Mouse (Mus musculus) spleen, postnatal 14 days (tissue): ENCODE measurements at regions not wholly inside any gene's neighbourhood (a gene's known extent, or its start where the extent isn't known, plus 50 kb on each side); places are given as distances from the start of the nearest gene placed in this dataset.

Source experiments
- DNase-seq, 2 experiments: peaks; one replicate each; pipeline ENCODE4 v3.0.0; 2021 to 2022; ENCODE audit warnings: low spot score in 2 of 2

GRCm38 (mm10) chr16:29954700-29955099 lies 109.5 kb upstream of the Hes1 start:
- no peak for DNase-seq

- no peak for DNase-seq
These were observed 107.3 kb upstream of the Hes1 start for GRCm38 (mm10) chr16:29956904-29957303.

- DNase-seq: no peak
These were observed 104.1 kb upstream of the Hes1 start for GRCm38 (mm10) chr16:29959939-29960637.

- DNase-seq: no peak
These were observed 100.9 kb upstream of the Hes1 start for GRCm38 (mm10) chr16:29963284-29963683.

- DNase-seq: no peak
These were observed 99.6 kb upstream of the Hes1 start for GRCm38 (mm10) chr16:29964563-29964962.

GRCm38 (mm10) chr16:29968743-29969142 lies 95.4 kb upstream of the Hes1 start:
- DNase-seq: no peak

GRCm38 (mm10) chr16:29972741-29973141 lies 91.4 kb upstream of the Hes1 start:
- DNase-seq: no peak

GRCm38 (mm10) chr16:29973250-29973649 lies 90.9 kb upstream of the Hes1 start:
- DNase-seq: no peak

GRCm38 (mm10) chr16:29975800-29976199 lies 88.4 kb upstream of the Hes1 start:
- no peak for DNase-seq

- DNase-seq: no peak
These were observed 87.2 kb upstream of the Hes1 start for GRCm38 (mm10) chr16:29977011-29977410.

- no peak for DNase-seq
These were observed 86.5 kb upstream of the Hes1 start for GRCm38 (mm10) chr16:29977711-29978110.

- DNase-seq: no peak
These were observed 85.1 kb upstream of the Hes1 start for GRCm38 (mm10) chr16:29979066-29979465.

GRCm38 (mm10) chr16:29981543-29981942 lies 82.6 kb upstream of the Hes1 start:
- no peak for DNase-seq

- DNase-seq: no peak
These were observed 81.9 kb upstream of the Hes1 start for GRCm38 (mm10) chr16:29982224-29982785.

- no peak for DNase-seq
These were observed 81.0 kb upstream of the Hes1 start for GRCm38 (mm10) chr16:29983161-29983560.

- no peak for DNase-seq
These were observed 78.9 kb upstream of the Hes1 start for GRCm38 (mm10) chr16:29985126-29985931.

- no peak for DNase-seq
These were observed 76.6 kb upstream of the Hes1 start for GRCm38 (mm10) chr16:29987595-29987994.

- DNase-seq: no peak
These were observed 76.2 kb upstream of the Hes1 start for GRCm38 (mm10) chr16:29987999-29988398.

- no peak for DNase-seq
These were observed 74.9 kb upstream of the Hes1 start for GRCm38 (mm10) chr16:29989308-29989707.

GRCm38 (mm10) chr16:29990393-29990792 lies 73.8 kb upstream of the Hes1 start:
- DNase-seq: no peak

- DNase-seq: no peak
These were observed 73.2 kb upstream of the Hes1 start for GRCm38 (mm10) chr16:29990795-29991587.

- DNase-seq: no peak
These were observed 72.3 kb upstream of the Hes1 start for GRCm38 (mm10) chr16:29991876-29992380.
